In genomic region chr1:82624934-82625333, GRCm38 (mm10) we compare ENCODE assay signal across 15 mouse cellular contexts.
"Had no signal": no experiment of that assay in that cellular context is flagged by ENCODE, and none has a peak within 500 bp of the region (broad histone marks: within the 10 kb centered on the region; RNA-seq: fewer than 3 reads in every experiment).

No protein-coding gene starts in this region.

- H3K9ac ChIP-seq: intestine, embryonic 15.5 days; limb, embryonic 15.5 days; lung, embryonic 14.5 days; midbrain, embryonic 12.5 days; neural tube, embryonic 13.5 days had no signal

- H3K27ac ChIP-seq: intestine, embryonic 15.5 days; left cerebral cortex, adult 2 months; limb, embryonic 15.5 days; midbrain, embryonic 12.5 days; neural tube, embryonic 13.5 days; stomach, postnatal 0 days had no signal

- ATAC-seq: intestine, embryonic 15.5 days; midbrain, embryonic 16.5 days had no signal

- H3K4me2 ChIP-seq: intestine, embryonic 15.5 days; limb, embryonic 15.5 days; lung, embryonic 14.5 days; midbrain, embryonic 12.5 days; neural tube, embryonic 13.5 days had no signal

- H3K9me3 ChIP-seq: intestine, embryonic 15.5 days; limb, embryonic 15.5 days; megakaryocyte, embryonic 14.5 days; midbrain, embryonic 12.5 days; neural tube, embryonic 13.5 days had no signal

- H3K4me3 ChIP-seq: intestine, embryonic 15.5 days; left cerebral cortex, adult 2 months; limb, embryonic 15.5 days; megakaryocyte, embryonic 14.5 days; midbrain, embryonic 12.5 days; neural tube, embryonic 13.5 days had no signal

- H3K36me3 ChIP-seq: intestine, embryonic 15.5 days; limb, embryonic 15.5 days; midbrain, embryonic 12.5 days; neural tube, embryonic 13.5 days had no signal

- H3K27me3 ChIP-seq: intestine, embryonic 15.5 days; limb, embryonic 15.5 days; megakaryocyte, embryonic 14.5 days; midbrain, embryonic 12.5 days; neural tube, embryonic 13.5 days had no signal

- DNase-seq: kidney, adult 18-20 months; kidney, postnatal 25 days; lung, embryonic 14.5 days; lung, postnatal 10 days; lung, postnatal 4 days; retina, postnatal 1 day; thymus, postnatal 4 days had no signal

- H3K4me1 ChIP-seq: intestine, embryonic 15.5 days; limb, embryonic 15.5 days; midbrain, embryonic 12.5 days; neural tube, embryonic 13.5 days had no signal
